Mouse (Mus musculus): Measurements from ENCODE around the gene Tex2. TPM values are rescaled to one million over a fixed set of nuclear protein-coding genes. Genes with fewer than 3 reads are reported as not detected.

Tex2 gene
- polyA plus RNA-seq, 1 experiment = 34.6 TPM

- no peak for DNase-seq (ENCODE audit: low read depth)
- TF ChIP-seq POLR2A (IDR thresholded peaks at IDR 0.05; ENCODE audit: borderline replicate concordance, extremely low read depth, insufficient read depth, insufficient read length, poor library complexity, severe bottlenecking) (no peak), CTCF (IDR thresholded peaks at IDR 0.05; ENCODE audit: borderline replicate concordance, extremely low read depth, insufficient read depth, insufficient read length) (no peak)
Observed at GRCm38 (mm10) chr11:106478745-106479144, 134.5 kb downstream of the Tex2 start.

DNA sequence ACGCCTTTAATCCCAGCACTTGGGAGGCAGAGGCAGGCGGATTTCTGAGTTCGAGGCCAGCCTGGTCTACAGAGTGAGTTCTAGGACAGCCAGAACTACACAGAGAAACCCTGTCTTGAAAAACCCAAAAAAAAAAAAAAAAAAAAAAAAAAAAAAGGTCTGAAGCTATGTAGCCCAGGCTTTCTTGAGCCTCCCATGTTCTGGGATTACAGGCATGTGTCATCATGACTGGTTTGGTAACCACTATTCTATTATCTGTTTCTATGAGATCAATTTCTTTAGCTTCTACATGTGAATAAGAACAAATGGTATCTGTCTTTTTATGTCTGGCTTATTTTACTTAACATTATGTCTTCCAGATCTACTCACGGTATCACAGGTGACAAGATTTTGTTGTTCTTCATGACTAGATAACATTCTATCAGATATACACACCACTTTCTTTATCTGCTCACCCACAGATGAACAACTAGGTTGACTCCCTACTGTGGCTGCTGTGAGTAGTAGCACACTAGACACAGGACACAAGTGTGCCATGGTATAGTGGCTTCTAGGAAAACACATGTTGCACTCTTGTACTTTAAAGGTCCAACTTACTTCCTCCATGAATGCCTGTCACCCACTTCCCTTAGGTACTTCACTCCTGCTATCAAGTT is 135.6 kb downstream of the Tex2 start:
- no peak for DNase-seq (ENCODE audit: low read depth)
- no peak for TF ChIP-seq POLR2A (IDR thresholded peaks at IDR 0.05; ENCODE audit: borderline replicate concordance, extremely low read depth, insufficient read depth, insufficient read length, poor library complexity, severe bottlenecking)
- TF ChIP-seq CTCF (IDR thresholded peaks at IDR 0.05; ENCODE audit: borderline replicate concordance, extremely low read depth, insufficient read depth, insufficient read length) = no peak

- DNase-seq (ENCODE audit: low read depth) = no peak
- TF ChIP-seq CTCF (IDR thresholded peaks at IDR 0.05; ENCODE audit: borderline replicate concordance, extremely low read depth, insufficient read depth, insufficient read length) (no peak), POLR2A (IDR thresholded peaks at IDR 0.05; ENCODE audit: borderline replicate concordance, extremely low read depth, insufficient read depth, insufficient read length, poor library complexity, severe bottlenecking) (no peak)
Observed at GRCm38 (mm10) chr11:106475309-106475708, 137.9 kb downstream of the Tex2 start.

DNA sequence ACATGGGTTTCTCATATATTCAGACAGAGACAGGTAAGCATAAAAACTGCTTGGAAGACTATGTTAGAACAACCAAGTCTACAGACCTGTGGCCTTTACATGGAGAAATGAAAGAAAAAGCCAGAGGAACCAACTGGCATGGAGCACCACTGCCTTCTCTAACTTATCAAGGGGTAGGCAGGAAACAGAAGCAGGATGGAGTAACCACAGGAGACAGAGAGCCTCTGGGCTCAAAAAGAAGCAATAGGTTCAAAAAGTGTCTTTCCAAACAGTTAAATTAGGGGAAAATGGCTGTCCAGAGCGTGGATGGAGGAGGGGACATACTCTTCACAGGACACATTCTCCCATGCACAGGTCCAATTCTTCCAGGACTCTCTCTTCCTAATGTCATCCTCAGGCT is 141.6 kb downstream of the Tex2 start:
- no peak for DNase-seq (ENCODE audit: low read depth)
- no peak for TF ChIP-seq POLR2A (IDR thresholded peaks at IDR 0.05; ENCODE audit: borderline replicate concordance, extremely low read depth, insufficient read depth, insufficient read length, poor library complexity, severe bottlenecking)
- TF ChIP-seq CTCF (IDR thresholded peaks at IDR 0.05; ENCODE audit: borderline replicate concordance, extremely low read depth, insufficient read depth, insufficient read length) = no peak

DNA sequence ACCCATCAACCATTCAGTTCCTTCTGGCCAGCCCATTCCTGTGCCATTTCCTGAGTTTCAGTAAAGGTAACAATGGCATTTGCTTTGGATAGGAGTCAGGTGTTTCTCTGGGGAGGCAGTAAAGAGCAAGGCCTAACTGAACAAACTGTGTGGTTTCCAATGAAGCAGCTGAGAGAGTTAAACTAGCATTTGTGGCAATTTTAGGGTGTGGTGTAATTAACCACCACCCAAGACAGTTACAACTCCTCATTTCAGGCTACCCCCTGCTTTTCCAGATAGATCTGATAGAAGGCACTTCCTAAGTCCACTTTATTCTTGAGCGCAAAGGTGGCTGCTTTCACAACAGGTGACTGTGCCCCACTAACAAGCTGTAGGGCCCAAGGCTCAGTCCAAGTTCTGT is 144.7 kb downstream of the Tex2 start:
- DNase-seq (ENCODE audit: low read depth) = no peak
- no peak for TF ChIP-seq POLR2A (IDR thresholded peaks at IDR 0.05; ENCODE audit: borderline replicate concordance, extremely low read depth, insufficient read depth, insufficient read length, poor library complexity, severe bottlenecking)
- TF ChIP-seq CTCF (IDR thresholded peaks at IDR 0.05; ENCODE audit: borderline replicate concordance, extremely low read depth, insufficient read depth, insufficient read length) = no peak

- no peak for TF ChIP-seq CTCF (IDR thresholded peaks at IDR 0.05; ENCODE audit: borderline replicate concordance, extremely low read depth, insufficient read depth, insufficient read length)
- no peak for TF ChIP-seq POLR2A (IDR thresholded peaks at IDR 0.05; ENCODE audit: borderline replicate concordance, extremely low read depth, insufficient read depth, insufficient read length, poor library complexity, severe bottlenecking)
- DNase-seq (ENCODE audit: low read depth) = no peak
Observed at GRCm38 (mm10) chr11:106465932-106466331, 147.3 kb downstream of the Tex2 start.

GRCm38 (mm10) chr11:106465545-106465903 is 147.7 kb downstream of the Tex2 start:
- TF ChIP-seq POLR2A (IDR thresholded peaks at IDR 0.05; ENCODE audit: borderline replicate concordance, extremely low read depth, insufficient read depth, insufficient read length, poor library complexity, severe bottlenecking) (no peak), CTCF (IDR thresholded peaks at IDR 0.05; ENCODE audit: borderline replicate concordance, extremely low read depth, insufficient read depth, insufficient read length) (no peak)

DNA sequence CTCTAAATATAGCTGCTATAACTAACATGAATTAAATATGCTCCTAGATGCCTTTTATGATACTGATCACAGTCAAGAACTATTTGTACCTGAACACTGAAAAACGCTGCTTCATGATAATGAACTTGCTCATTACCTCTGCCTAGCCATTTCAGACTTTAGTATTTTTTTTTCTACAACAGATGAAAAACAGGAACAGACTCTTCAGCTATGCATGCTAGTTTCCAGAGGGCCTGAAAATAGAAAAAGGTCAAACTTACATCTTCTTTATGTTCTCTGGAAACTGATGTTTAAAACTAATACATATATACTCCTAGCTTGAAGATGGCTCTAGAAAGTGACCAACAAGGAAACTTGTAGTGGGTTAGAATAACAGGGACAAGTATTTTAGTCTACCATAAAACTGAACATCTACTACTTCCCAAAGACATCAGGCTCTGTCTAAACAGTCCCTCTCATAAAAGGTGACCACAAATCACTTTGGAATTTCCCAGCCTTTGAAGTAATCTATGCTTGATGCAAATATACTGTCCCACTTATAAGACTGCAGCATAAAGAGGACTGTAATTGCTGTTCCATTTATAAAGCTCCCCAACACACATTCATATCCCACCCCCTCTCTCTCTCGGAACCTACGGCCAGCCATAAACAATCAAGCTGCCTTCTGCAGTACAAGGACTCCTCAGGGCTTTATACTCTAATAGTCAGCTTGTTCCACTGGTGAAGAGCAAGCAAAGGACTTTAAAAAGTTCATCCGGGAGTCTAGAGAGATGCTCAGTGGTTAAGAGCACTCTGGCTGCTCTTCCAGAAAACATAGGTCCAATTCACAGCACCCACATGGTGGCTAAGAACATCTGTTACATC is 148.3 kb downstream of the Tex2 start:
- TF ChIP-seq CTCF (IDR thresholded peaks at IDR 0.05; ENCODE audit: borderline replicate concordance, extremely low read depth, insufficient read depth, insufficient read length) (no peak), POLR2A (IDR thresholded peaks at IDR 0.05; ENCODE audit: borderline replicate concordance, extremely low read depth, insufficient read depth, insufficient read length, poor library complexity, severe bottlenecking) (no peak)
- DNase-seq (ENCODE audit: low read depth) = no peak

More at GRCm38 (mm10) chr11:106465545-106465903, 147.7 kb downstream of the Tex2 start:
- DNase-seq (ENCODE audit: low read depth) = no peak

- DNase-seq (ENCODE audit: low read depth) = no peak
- TF ChIP-seq POLR2A (IDR thresholded peaks at IDR 0.05; ENCODE audit: borderline replicate concordance, extremely low read depth, insufficient read depth, insufficient read length, poor library complexity, severe bottlenecking) (no peak), CTCF (IDR thresholded peaks at IDR 0.05; ENCODE audit: borderline replicate concordance, extremely low read depth, insufficient read depth, insufficient read length) (no peak)
Observed at GRCm38 (mm10) chr11:106463845-106464244, 149.4 kb downstream of the Tex2 start.

- no peak for DNase-seq (ENCODE audit: low read depth)
- no peak for TF ChIP-seq POLR2A (IDR thresholded peaks at IDR 0.05; ENCODE audit: borderline replicate concordance, extremely low read depth, insufficient read depth, insufficient read length, poor library complexity, severe bottlenecking)
- no peak for TF ChIP-seq CTCF (IDR thresholded peaks at IDR 0.05; ENCODE audit: borderline replicate concordance, extremely low read depth, insufficient read depth, insufficient read length)
Observed at GRCm38 (mm10) chr11:106462309-106462708, 150.9 kb downstream of the Tex2 start.

DNA sequence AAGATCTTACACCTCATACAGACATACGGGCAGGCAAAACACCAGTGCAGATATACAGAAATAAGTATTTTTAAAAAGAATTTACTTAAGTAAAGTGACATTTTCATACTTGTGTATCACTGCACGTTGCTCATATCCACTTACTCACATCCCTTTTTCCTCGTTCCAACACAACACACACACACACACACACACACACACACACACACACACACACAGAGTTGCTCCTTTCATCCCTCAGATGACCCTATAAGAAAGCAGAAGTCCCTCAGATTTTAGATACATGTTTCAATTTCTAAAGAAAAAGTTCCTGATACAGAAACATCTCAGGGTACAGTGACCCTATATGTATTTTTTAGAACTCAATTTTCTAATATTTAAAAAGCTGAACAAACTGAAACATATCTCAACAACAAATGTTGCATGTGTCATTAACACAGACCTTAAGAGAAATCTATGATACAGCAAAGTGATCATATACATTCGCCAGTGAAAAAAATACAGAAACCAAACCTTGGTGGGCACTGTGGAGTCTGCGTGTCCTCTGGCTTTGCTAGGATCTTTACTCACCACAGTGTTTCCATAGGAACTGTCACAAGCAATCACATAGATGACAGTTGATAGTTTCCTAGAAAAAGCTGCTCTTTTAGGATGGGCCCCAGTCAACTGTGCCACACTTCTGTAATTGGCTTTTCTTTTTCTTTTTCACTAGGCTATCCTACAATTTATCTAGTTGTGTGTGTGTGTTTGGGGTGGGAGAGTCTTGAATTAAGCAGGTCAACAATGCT is 151.9 kb downstream of the Tex2 start:
- TF ChIP-seq POLR2A (IDR thresholded peaks at IDR 0.05; ENCODE audit: borderline replicate concordance, extremely low read depth, insufficient read depth, insufficient read length, poor library complexity, severe bottlenecking) = no peak
- no peak for TF ChIP-seq CTCF (IDR thresholded peaks at IDR 0.05; ENCODE audit: borderline replicate concordance, extremely low read depth, insufficient read depth, insufficient read length)
- no peak for DNase-seq (ENCODE audit: low read depth)

All from brain, embryonic 14.5 days (tissue).